Comparison of ENCODE assay signal across 22 mouse cellular contexts in the genomic region with DNA sequence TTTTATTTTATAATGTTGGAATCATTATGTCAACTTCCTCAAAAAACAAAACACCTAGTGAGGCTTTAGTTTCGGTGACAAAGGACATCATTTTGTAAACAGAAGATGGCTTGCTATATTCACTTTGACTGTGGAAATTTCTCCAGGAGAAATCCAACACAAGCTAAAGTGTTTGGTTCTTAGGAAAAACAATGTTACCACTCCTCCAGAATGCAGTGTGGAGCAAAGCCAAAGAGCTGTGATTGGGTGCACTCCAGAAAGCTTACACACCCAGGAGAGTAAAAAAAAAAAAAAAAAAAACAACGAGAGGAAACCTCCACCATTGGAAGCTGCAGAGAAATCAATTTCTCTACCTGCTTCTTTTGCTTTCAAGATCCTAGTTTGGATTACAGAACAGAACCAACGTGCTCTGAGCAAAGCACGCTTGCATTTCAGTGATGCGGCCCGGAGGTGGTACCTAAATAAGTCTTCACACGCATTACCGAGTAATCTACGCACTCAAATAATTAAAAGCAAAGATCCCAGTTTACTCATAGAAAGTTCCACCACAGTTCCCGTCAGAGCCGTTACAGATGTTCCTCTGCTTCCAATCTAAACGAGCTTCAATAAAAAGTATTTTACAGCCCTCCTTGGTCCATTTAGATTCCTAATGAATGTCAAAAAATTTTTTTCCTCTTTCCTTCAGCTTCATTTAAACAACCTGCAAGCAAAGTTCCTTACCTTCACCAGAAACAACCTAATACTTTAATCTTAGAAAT.
"Had no signal": no experiment of that assay in that cellular context is flagged by ENCODE, and none has a peak within 500 bp of the region (broad histone marks: within the 10 kb centered on the region; RNA-seq: fewer than 3 reads in every experiment).

No protein-coding gene starts in this region.

- H3K27me3 ChIP-seq: kidney, embryonic 15.5 days; megakaryocyte, embryonic 14.5 days; midbrain, embryonic 13.5 days; neural tube, embryonic 13.5 days; stomach, embryonic 15.5 days had no signal

- H3K9ac ChIP-seq: kidney, embryonic 15.5 days; liver, embryonic 14.5 days; liver, postnatal 0 days; lung, embryonic 14.5 days; midbrain, embryonic 13.5 days; neural tube, embryonic 13.5 days; stomach, embryonic 15.5 days had no signal

- H3K27ac ChIP-seq: kidney, embryonic 15.5 days; liver, embryonic 14.5 days; midbrain, embryonic 10.5 days; midbrain, embryonic 13.5 days; neural tube, embryonic 13.5 days; stomach, embryonic 15.5 days had no signal

- H3K4me2 ChIP-seq: kidney, embryonic 15.5 days; liver, embryonic 11.5 days; lung, embryonic 14.5 days; midbrain, embryonic 13.5 days; neural tube, embryonic 13.5 days; stomach, embryonic 15.5 days had no signal

- H3K4me3 ChIP-seq: kidney, embryonic 15.5 days; megakaryocyte, embryonic 14.5 days; midbrain, embryonic 10.5 days; midbrain, embryonic 13.5 days; myocyte; neural tube, embryonic 13.5 days; stomach, embryonic 15.5 days had no signal

- DNase-seq: kidney, adult 11 months; kidney, adult 8-10 months; kidney, postnatal 14 days; kidney, postnatal 4 days; liver, postnatal 0 days; lung, embryonic 14.5 days; lung, postnatal 36 days; retina, postnatal 1 day; right cerebral cortex, postnatal 25 days; spleen, adult 18-20 months; thymus, postnatal 36 days had no signal

- ATAC-seq: liver, postnatal 0 days; lung, postnatal 0 days; midbrain, embryonic 13.5 days; midbrain, embryonic 16.5 days had no signal

- H3K9me3 ChIP-seq: kidney, embryonic 15.5 days; midbrain, embryonic 10.5 days; midbrain, embryonic 13.5 days; neural tube, embryonic 13.5 days; stomach, embryonic 15.5 days had no signal

- H3K4me1 ChIP-seq: kidney, embryonic 15.5 days; megakaryocyte, embryonic 14.5 days; midbrain, embryonic 10.5 days; midbrain, embryonic 13.5 days; neural tube, embryonic 13.5 days; stomach, embryonic 15.5 days had no signal

- H3K36me3 ChIP-seq: kidney, embryonic 15.5 days; midbrain, embryonic 10.5 days; midbrain, embryonic 13.5 days; neural tube, embryonic 13.5 days; stomach, embryonic 15.5 days had no signal
